Mouse (Mus musculus): Measurements from ENCODE around the gene Zfyve28. TPM values are rescaled to one million over a fixed set of nuclear protein-coding genes. Genes with fewer than 3 reads are reported as not detected.

The Zfyve28 gene
- polyA plus RNA-seq, 1 experiment = 0.37 TPM

- Histone ChIP-seq H3K27me3 (replicated peaks) (peaks cover 52% of the 10 kb centered on the region), H3K4me3 (replicated peaks) (no peak overlapping the region), H3K4me1 (peaks cover 34% of the 10 kb centered on the region), H3K9me3 (no peaks in the 10 kb centered on the region), H3K36me3 (replicated peaks; ENCODE audit: low read length) (no peaks in the 10 kb centered on the region)
- no peak for TF ChIP-seq GATA1 (IDR thresholded peaks at IDR 0.05; ENCODE audit: borderline replicate concordance, low read length)
- TF ChIP-seq FLI1 (IDR thresholded peaks at IDR 0.05; ENCODE audit: low read length) = no peak
These were observed 12.1 kb downstream of the Zfyve28 start for GRCm38 (mm10) chr5:34276191-34276590.

GRCm38 (mm10) chr5:34274676-34275293, 13.5 kb downstream of the Zfyve28 start:
- Histone ChIP-seq H3K4me3 (replicated peaks) (no peak overlapping the region), H3K36me3 (replicated peaks; ENCODE audit: low read length) (no peaks in the 10 kb centered on the region), H3K4me1 (peaks cover 43% of the 10 kb centered on the region), H3K9me3 (no peaks in the 10 kb centered on the region), H3K27me3 (replicated peaks) (peaks cover 52% of the 10 kb centered on the region)
- TF ChIP-seq GATA1 (IDR thresholded peaks at IDR 0.05; ENCODE audit: borderline replicate concordance, low read length) = no peak
- no peak for TF ChIP-seq FLI1 (IDR thresholded peaks at IDR 0.05; ENCODE audit: low read length)

GRCm38 (mm10) chr5:34274268-34274667, 14.0 kb downstream of the Zfyve28 start:
- Histone ChIP-seq H3K36me3 (replicated peaks; ENCODE audit: low read length) (no peaks in the 10 kb centered on the region), H3K4me3 (replicated peaks) (no peak overlapping the region)

GRCm38 (mm10) chr5:34273251-34273681, 15.0 kb downstream of the Zfyve28 start:
- no peaks in the 10 kb centered on the region for H3K36me3 ChIP-seq (replicated peaks; ENCODE audit: low read length)
- H3K27me3 ChIP-seq (replicated peaks) = peaks cover 46% of the 10 kb centered on the region
- H3K4me1 ChIP-seq = peaks cover 43% of the 10 kb centered on the region
- no peaks in the 10 kb centered on the region for H3K9me3 ChIP-seq
- H3K4me3 ChIP-seq (replicated peaks) = no peak overlapping the region
- TF ChIP-seq FLI1 (IDR thresholded peaks at IDR 0.05; ENCODE audit: low read length) (no peak), GATA1 (IDR thresholded peaks at IDR 0.05; ENCODE audit: borderline replicate concordance, low read length) (no peak)

More at GRCm38 (mm10) chr5:34274268-34274667, 14.0 kb downstream of the Zfyve28 start:
- Histone ChIP-seq H3K4me1 (peaks cover 48% of the 10 kb centered on the region), H3K27me3 (replicated peaks) (peaks cover 53% of the 10 kb centered on the region), H3K9me3 (no peaks in the 10 kb centered on the region)
- no peak for TF ChIP-seq GATA1 (IDR thresholded peaks at IDR 0.05; ENCODE audit: borderline replicate concordance, low read length)
- TF ChIP-seq FLI1 (IDR thresholded peaks at IDR 0.05; ENCODE audit: low read length) = no peak

GRCm38 (mm10) chr5:34271743-34272142, 16.5 kb downstream of the Zfyve28 start:
- Histone ChIP-seq H3K4me1 (peaks cover 40% of the 10 kb centered on the region), H3K36me3 (replicated peaks; ENCODE audit: low read length) (no peaks in the 10 kb centered on the region), H3K27me3 (replicated peaks) (peaks cover 42% of the 10 kb centered on the region), H3K9me3 (no peaks in the 10 kb centered on the region), H3K4me3 (replicated peaks) (no peak overlapping the region)
- TF ChIP-seq FLI1 (IDR thresholded peaks at IDR 0.05; ENCODE audit: low read length) = no peak
- no peak for TF ChIP-seq GATA1 (IDR thresholded peaks at IDR 0.05; ENCODE audit: borderline replicate concordance, low read length)

GRCm38 (mm10) chr5:34269921-34270465, 18.3 kb downstream of the Zfyve28 start:
- Histone ChIP-seq H3K36me3 (replicated peaks; ENCODE audit: low read length) (no peaks in the 10 kb centered on the region), H3K27me3 (replicated peaks) (peaks cover 26% of the 10 kb centered on the region), H3K9me3 (no peaks in the 10 kb centered on the region), H3K4me3 (replicated peaks) (no peak overlapping the region), H3K4me1 (peaks cover 45% of the 10 kb centered on the region)
- TF ChIP-seq FLI1 (IDR thresholded peaks at IDR 0.05; ENCODE audit: low read length) (no peak), GATA1 (IDR thresholded peaks at IDR 0.05; ENCODE audit: borderline replicate concordance, low read length) (no peak)

GRCm38 (mm10) chr5:34269197-34269920, 18.9 kb downstream of the Zfyve28 start:
- TF ChIP-seq FLI1 (IDR thresholded peaks at IDR 0.05; ENCODE audit: low read length) = no peak
- TF ChIP-seq GATA1 (IDR thresholded peaks at IDR 0.05; ENCODE audit: borderline replicate concordance, low read length) = no peak
- Histone ChIP-seq H3K4me1 (peaks cover 45% of the 10 kb centered on the region), H3K4me3 (replicated peaks) (no peak overlapping the region), H3K27me3 (replicated peaks) (peaks cover 25% of the 10 kb centered on the region), H3K36me3 (replicated peaks; ENCODE audit: low read length) (no peaks in the 10 kb centered on the region), H3K9me3 (no peaks in the 10 kb centered on the region)

- peak overlapping the region; percentile 50 for H3K4me3 ChIP-seq (replicated peaks)
- H3K4me1 ChIP-seq = peaks cover 37% of the 10 kb centered on the region
- TF ChIP-seq FLI1 (IDR thresholded peaks at IDR 0.05; ENCODE audit: low read length) (no peak), GATA1 (IDR thresholded peaks at IDR 0.05; ENCODE audit: borderline replicate concordance, low read length) (no peak)
These were observed 22.2 kb downstream of the Zfyve28 start for GRCm38 (mm10) chr5:34266065-34266464.

GRCm38 (mm10) chr5:34259172-34259816, 29.0 kb downstream of the Zfyve28 start:
- no peaks in the 10 kb centered on the region for H3K36me3 ChIP-seq (replicated peaks; ENCODE audit: low read length)
- peaks cover 8% of the 10 kb centered on the region for H3K4me1 ChIP-seq
- H3K9me3 ChIP-seq = no peaks in the 10 kb centered on the region
- peaks cover 15% of the 10 kb centered on the region for H3K27me3 ChIP-seq (replicated peaks)
- TF ChIP-seq GATA1 (IDR thresholded peaks at IDR 0.05; ENCODE audit: borderline replicate concordance, low read length) = no peak
- no peak for TF ChIP-seq FLI1 (IDR thresholded peaks at IDR 0.05; ENCODE audit: low read length)
- H3K4me3 ChIP-seq (replicated peaks) = no peak overlapping the region

More at GRCm38 (mm10) chr5:34266065-34266464, 22.2 kb downstream of the Zfyve28 start:
- Histone ChIP-seq H3K36me3 (replicated peaks; ENCODE audit: low read length) (no peaks in the 10 kb centered on the region), H3K27me3 (replicated peaks) (peaks cover 12% of the 10 kb centered on the region), H3K9me3 (no peaks in the 10 kb centered on the region)
